Mouse (Mus musculus) E14TG2a.4 (cell line): ENCODE measurements around the gene Gpalpp1.

Experiments used
- CTCF ChIP-seq: conservative IDR thresholded peaks from 2 replicates; pipeline ENCODE4 v1.5.1; 2014; ENCODE audit warnings: low read length
- NANOG ChIP-seq: IDR thresholded peaks from 2 replicates; pipeline ENCODE4 v1.6.1; 2014; ENCODE audit warnings: borderline replicate concordance, low read length, mixed read lengths
- POU5F1 ChIP-seq: IDR thresholded peaks from 2 replicates; pipeline ENCODE4 v1.6.1; 2014; ENCODE audit warnings: low read length, borderline replicate concordance

- TF ChIP-seq CTCF: no peak
- TF ChIP-seq NANOG: no peak
- no peak for TF ChIP-seq POU5F1
These were observed 64.8 kb downstream of the Gpalpp1 start for GRCm38 (mm10) chr14:76045767-76046166.
